Mouse (Mus musculus) liver, adult 2 months (tissue): ENCODE results near the gene Opn3.

ENCODE experiments used
- CTCF ChIP-seq: fragments of 200-500 bp; IDR thresholded peaks from 2 replicates; pipeline ENCODE4 v1.5.1; 2011; ENCODE audit warnings: low read depth, low read length, control low read depth
- POLR2A ChIP-seq: fragments of 200-500 bp; IDR thresholded peaks from 2 replicates; pipeline ENCODE4 v1.6.1; 2011; ENCODE audit warnings: low read length, control low read depth; ENCODE audit not compliant: insufficient read depth; ENCODE audit errors: extremely low read depth

- TF ChIP-seq CTCF: no peak
- no peak for TF ChIP-seq POLR2A
Measured at GRCm38 (mm10) chr1:175677459-175677858, 15.1 kb downstream of the Opn3 start.
